Mouse (Mus musculus) forebrain, embryonic 14.5 days (tissue): ENCODE results near the gene Adipoq. TPM values are rescaled to one million over a fixed set of nuclear protein-coding genes. Genes with fewer than 3 reads are reported as not detected.

Experiments used
- ATAC-seq: fragments of 200-750 bp; cut with Nextera tagmentation; 2 replicates; pipeline ENCODE4 v1.8.0; 2017; ENCODE audit warnings: mild to moderate bottlenecking, moderate library complexity
- DNase-seq: peaks from one replicate; pipeline ENCODE4 v3.0.0-alpha.2; 2015; ENCODE audit warnings: low spot score
- H3K27ac ChIP-seq: fragments of 300-500 bp; sonication (generic); 2 replicates; pipeline ENCODE4 v1.5.1; 2014; ENCODE audit warnings: low read depth, mild to moderate bottlenecking, control low read depth, low read length, moderate library complexity
- H3K27me3 ChIP-seq: fragments of 300-500 bp; sonication (generic); replicated peaks from 2 replicates; pipeline ENCODE4 v1.6.1; 2014; ENCODE audit warnings: low read length, control low read depth, mixed read lengths; ENCODE audit not compliant: control insufficient read depth, insufficient read depth
- H3K36me3 ChIP-seq: fragments of 300-500 bp; sonication (generic); 2 replicates; pipeline ENCODE4 v1.6.1; 2014; ENCODE audit warnings: low read length, control low read depth; ENCODE audit not compliant: control insufficient read depth, insufficient read depth
- H3K4me1 ChIP-seq: fragments of 300-500 bp; sonication (generic); 2 replicates; pipeline ENCODE4 v1.6.1; 2014; ENCODE audit warnings: antibody characterized with exemption, low read length, control low read depth; ENCODE audit not compliant: control insufficient read depth, insufficient read depth
- H3K4me2 ChIP-seq: fragments of 300-500 bp; sonication (generic); 2 replicates; pipeline ENCODE4 v1.6.1; 2014; ENCODE audit warnings: mild to moderate bottlenecking, control low read depth, low read length
- H3K4me3 ChIP-seq: fragments of 300-500 bp; sonication (generic); 2 replicates; pipeline ENCODE4 v1.5.1; 2014; ENCODE audit warnings: low read depth, low read length, control low read depth
- H3K9ac ChIP-seq: fragments of 300-500 bp; sonication (generic); 2 replicates; pipeline ENCODE4 v1.6.1; 2014; ENCODE audit warnings: mild to moderate bottlenecking, low read length, control low read depth, moderate library complexity
- H3K9me3 ChIP-seq: fragments of 300-500 bp; sonication (generic); replicated peaks from 2 replicates; pipeline ENCODE4 v1.6.1; 2016; ENCODE audit warnings: low read length, control low read depth, mixed read lengths; ENCODE audit not compliant: control insufficient read depth
- WGBS: fragments of 180-500 bp; shearing (Covaris S2); extraction: QIAGEN DNeasy Blood & Tissue Kit; methylation state at CpG from one replicate; pipeline ENCODE4 v1.1.7; 2014; 5-methylcytosine and 5-hydroxymethylcytosine counted together
- polyA plus RNA-seq: library from polyadenylated mRNA; unstranded; fragments of >200 nt; fragmentation: Nextera tagmentation; extraction: Ambion mirVana; gene quantifications from 2 replicates; pipeline ENCODE4 v1.2.1, GENCODE M21; 2014

Gene Adipoq
- polyA plus RNA-seq, 1 experiment from 2014 or later: not detected

DNA sequence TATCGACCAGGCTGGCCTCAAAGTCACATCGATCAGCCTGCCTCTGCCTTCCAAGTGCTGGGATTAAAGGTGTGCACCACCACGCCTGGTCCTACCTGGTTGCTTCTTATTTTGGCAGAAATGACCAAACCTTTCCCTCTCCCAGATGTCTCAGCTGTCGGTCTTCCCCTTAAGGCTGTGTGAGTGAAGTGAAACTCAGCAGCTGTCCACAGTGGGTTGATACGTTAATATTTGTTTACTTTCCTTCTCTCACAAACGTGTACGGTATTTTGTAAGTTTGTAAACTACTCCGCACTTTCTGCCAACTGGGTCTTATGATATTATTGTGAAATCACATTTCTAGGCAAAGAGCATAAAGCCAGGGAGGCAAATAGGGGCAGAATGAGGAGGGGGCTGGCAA, 3.1 kb downstream of the Adipoq start:
- no peak overlapping the region for H3K4me2 ChIP-seq
- no peaks in the 10 kb centered on the region for H3K36me3 ChIP-seq
- no peak overlapping the region for H3K4me3 ChIP-seq
- H3K27ac ChIP-seq: no peak overlapping the region
- no peak overlapping the region for H3K9ac ChIP-seq
- no peaks in the 10 kb centered on the region for H3K27me3 ChIP-seq
- H3K4me1 ChIP-seq: no peaks in the 10 kb centered on the region
- WGBS: 89% methylated on average over 8 of the region's 8 CpGs
- DNase-seq (no peak), ATAC-seq (no peak)
- no peaks in the 10 kb centered on the region for H3K9me3 ChIP-seq

DNA sequence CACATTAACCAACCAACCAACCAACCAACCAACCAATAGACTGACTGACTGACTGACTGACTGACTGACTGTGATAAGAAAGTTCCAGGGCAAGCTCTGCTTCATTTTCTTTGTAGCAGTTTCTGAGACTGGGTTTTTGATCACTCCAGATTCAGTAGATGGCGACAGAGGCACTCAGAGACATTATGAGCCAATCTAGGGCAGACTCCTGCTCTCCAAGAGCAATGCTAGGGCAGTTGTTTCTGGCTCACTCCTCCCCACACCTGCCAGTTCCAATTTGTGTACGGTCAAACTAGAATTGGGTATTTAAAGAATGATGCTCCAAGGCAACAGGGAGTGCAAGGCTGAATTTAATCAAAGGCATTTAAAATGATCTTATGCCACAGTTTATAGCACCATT, 5.1 kb downstream of the Adipoq start:
- DNase-seq (peak; percentile 51), ATAC-seq (no peak)
- H3K4me2 ChIP-seq: no peak overlapping the region
- no peak overlapping the region for H3K4me3 ChIP-seq
- no peaks in the 10 kb centered on the region for H3K4me1 ChIP-seq
- no peaks in the 10 kb centered on the region for H3K27me3 ChIP-seq
- no peak overlapping the region for H3K27ac ChIP-seq
- 31% methylated on average over 2 of the region's 2 CpGs for WGBS
- no peaks in the 10 kb centered on the region for H3K9me3 ChIP-seq
- H3K36me3 ChIP-seq: no peaks in the 10 kb centered on the region
- no peak overlapping the region for H3K9ac ChIP-seq

DNA sequence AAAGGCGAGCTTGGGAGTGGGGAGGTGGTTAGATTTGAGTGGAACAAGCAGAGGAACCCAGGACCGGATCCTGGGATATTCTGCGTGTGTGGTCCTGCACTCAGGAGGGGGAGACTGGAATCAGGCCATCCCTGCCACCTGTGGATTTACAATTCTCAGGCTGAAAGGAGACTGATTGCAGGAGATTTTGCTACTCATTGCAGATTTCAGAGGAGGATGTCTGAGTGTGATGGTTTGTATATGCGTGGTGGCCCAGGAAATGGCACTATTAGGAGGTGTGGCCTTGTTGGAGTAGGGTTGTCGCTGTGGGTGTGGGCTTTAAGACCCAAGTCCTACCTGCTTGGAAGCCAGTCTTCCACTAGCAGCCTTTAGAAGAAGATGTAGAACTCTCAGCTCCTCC, 7.9 kb downstream of the Adipoq start:
- no peak overlapping the region for H3K9ac ChIP-seq
- no peaks in the 10 kb centered on the region for H3K27me3 ChIP-seq
- no peaks in the 10 kb centered on the region for H3K36me3 ChIP-seq
- no peaks in the 10 kb centered on the region for H3K9me3 ChIP-seq
- H3K27ac ChIP-seq: no peak overlapping the region
- ATAC-seq: no peak
- no peak overlapping the region for H3K4me2 ChIP-seq
- 86% methylated on average over 5 of the region's 5 CpGs for WGBS
- H3K4me3 ChIP-seq: no peak overlapping the region
- no peaks in the 10 kb centered on the region for H3K4me1 ChIP-seq
- no peak for DNase-seq

DNA sequence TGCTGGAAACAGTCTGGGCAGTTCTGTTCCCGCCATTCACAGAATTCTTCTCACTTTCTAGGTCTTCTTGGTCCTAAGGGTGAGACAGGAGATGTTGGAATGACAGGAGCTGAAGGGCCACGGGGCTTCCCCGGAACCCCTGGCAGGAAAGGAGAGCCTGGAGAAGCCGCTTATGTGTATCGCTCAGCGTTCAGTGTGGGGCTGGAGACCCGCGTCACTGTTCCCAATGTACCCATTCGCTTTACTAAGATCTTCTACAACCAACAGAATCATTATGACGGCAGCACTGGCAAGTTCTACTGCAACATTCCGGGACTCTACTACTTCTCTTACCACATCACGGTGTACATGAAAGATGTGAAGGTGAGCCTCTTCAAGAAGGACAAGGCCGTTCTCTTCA, 10.7 kb downstream of the Adipoq start:
- H3K27ac ChIP-seq: no peak overlapping the region
- no peaks in the 10 kb centered on the region for H3K27me3 ChIP-seq
- no peaks in the 10 kb centered on the region for H3K4me1 ChIP-seq
- no peak overlapping the region for H3K9ac ChIP-seq
- no peak overlapping the region for H3K4me2 ChIP-seq
- no peak for DNase-seq
- H3K4me3 ChIP-seq: no peak overlapping the region
- H3K36me3 ChIP-seq: no peaks in the 10 kb centered on the region
- H3K9me3 ChIP-seq: no peaks in the 10 kb centered on the region
- 93% methylated on average over 13 of the region's 13 CpGs for WGBS
- no peak for ATAC-seq

DNA sequence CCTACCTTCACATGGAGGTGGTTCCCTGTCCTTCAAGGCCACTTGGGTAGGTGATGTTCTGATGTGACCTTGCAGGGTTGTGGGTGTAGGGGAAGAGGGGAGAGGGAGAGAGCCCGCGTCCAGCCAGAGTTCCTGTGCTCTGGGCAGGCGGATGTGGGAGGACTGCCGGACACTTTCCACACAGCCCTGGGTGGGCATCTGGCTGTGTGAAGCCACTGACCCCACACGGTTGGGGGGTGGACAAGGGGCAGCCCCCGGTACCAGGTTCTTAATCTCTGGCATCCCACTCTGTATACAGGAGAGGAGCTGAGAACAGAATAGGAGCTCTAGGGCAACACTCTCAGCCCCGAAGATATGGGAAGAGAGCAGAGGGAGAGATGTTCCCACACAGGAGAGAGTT, 12.0 kb downstream of the Adipoq start:
- Histone ChIP-seq H3K9ac (no peak overlapping the region), H3K4me3 (no peak overlapping the region), H3K36me3 (no peaks in the 10 kb centered on the region), H3K27me3 (no peaks in the 10 kb centered on the region), H3K9me3 (no peaks in the 10 kb centered on the region), H3K27ac (no peak overlapping the region), H3K4me2 (no peak overlapping the region), H3K4me1 (no peaks in the 10 kb centered on the region)
- DNase-seq (no peak), ATAC-seq (no peak)
- WGBS: 87% methylated on average over 7 of the region's 7 CpGs

DNA sequence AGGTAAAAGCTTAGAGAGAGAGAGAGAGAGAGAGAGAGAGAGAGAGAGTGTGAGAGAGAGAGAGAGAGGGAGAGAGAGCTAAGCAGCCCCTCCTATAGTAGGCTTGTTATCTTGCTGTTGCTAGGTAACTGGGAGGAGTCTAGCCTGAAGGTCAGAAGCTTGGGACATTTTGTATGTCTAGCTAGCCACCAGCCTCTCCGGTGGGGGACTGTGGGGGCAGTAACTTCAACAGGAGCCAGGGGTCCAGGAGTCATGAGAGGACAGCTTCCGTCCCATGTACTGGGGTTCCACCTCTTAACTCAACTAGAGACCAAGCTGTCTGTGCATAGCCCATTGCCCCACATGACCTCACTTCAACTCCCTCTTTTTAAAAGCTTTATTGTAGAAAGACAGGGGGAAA, 12.6 kb downstream of the Adipoq start:
- 72% methylated on average over 2 of the region's 2 CpGs for WGBS
- Histone ChIP-seq H3K27ac (no peak overlapping the region), H3K4me3 (no peak overlapping the region), H3K9ac (no peak overlapping the region), H3K36me3 (no peaks in the 10 kb centered on the region), H3K9me3 (no peaks in the 10 kb centered on the region), H3K27me3 (no peaks in the 10 kb centered on the region), H3K4me1 (no peaks in the 10 kb centered on the region), H3K4me2 (no peak overlapping the region)
- no peak for DNase-seq
- ATAC-seq: no peak

DNA sequence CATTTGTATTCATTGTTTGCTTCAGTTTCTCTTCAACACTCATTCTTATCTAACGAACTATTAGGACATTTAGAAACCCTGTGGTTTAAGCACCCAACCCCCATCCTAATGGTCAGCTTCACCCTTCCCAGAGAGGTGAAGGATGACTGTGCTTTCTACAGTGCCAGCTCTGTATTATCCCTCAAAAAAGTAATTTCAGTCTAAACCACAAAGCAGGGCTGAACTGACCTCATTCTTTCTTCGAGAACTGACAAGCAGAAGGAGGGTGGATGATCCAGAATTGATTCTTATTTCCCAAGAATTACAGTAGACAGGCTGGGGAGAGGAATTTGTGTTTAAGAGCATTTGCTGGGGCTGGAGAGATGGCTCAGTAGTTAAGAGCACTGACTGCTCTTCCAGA, 13.4 kb downstream of the Adipoq start:
- no peak overlapping the region for H3K4me3 ChIP-seq
- H3K27ac ChIP-seq: no peak overlapping the region
- no peak overlapping the region for H3K9ac ChIP-seq
- DNase-seq (no peak), ATAC-seq (no peak)
- H3K27me3 ChIP-seq: no peaks in the 10 kb centered on the region
- H3K36me3 ChIP-seq: no peaks in the 10 kb centered on the region
- H3K4me1 ChIP-seq: no peaks in the 10 kb centered on the region
- 53% methylated on average over 2 of the region's 2 CpGs for WGBS
- no peaks in the 10 kb centered on the region for H3K9me3 ChIP-seq
- H3K4me2 ChIP-seq: no peak overlapping the region

DNA sequence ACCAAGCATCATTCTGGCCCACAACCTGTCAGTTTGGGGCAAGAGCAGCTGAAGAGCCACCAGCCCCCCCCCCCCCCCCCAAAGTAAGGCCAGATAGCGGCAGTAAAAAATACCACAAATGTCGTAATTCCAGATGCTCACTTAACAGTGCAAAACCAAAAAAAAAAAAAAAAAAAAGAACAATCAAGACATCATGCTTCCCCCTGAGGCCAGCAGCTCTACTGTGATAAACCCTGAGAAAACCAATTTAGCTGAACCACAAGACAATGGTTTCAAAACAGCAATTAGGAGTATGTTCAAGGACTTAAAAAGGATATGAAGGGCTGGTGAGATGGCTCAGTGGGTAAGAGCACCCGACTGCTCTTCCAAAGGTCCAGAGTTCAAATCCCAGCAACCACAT, 15.8 kb downstream of the Adipoq start:
- H3K9me3 ChIP-seq: no peaks in the 10 kb centered on the region
- no peaks in the 10 kb centered on the region for H3K36me3 ChIP-seq
- H3K27ac ChIP-seq: no peak overlapping the region
- ATAC-seq (no peak), DNase-seq (no peak)
- H3K27me3 ChIP-seq: no peaks in the 10 kb centered on the region
- no peaks in the 10 kb centered on the region for H3K4me1 ChIP-seq
- no peak overlapping the region for H3K9ac ChIP-seq
- no peak overlapping the region for H3K4me2 ChIP-seq
- 91% methylated on average over 3 of the region's 3 CpGs for WGBS
- H3K4me3 ChIP-seq: no peak overlapping the region

DNA sequence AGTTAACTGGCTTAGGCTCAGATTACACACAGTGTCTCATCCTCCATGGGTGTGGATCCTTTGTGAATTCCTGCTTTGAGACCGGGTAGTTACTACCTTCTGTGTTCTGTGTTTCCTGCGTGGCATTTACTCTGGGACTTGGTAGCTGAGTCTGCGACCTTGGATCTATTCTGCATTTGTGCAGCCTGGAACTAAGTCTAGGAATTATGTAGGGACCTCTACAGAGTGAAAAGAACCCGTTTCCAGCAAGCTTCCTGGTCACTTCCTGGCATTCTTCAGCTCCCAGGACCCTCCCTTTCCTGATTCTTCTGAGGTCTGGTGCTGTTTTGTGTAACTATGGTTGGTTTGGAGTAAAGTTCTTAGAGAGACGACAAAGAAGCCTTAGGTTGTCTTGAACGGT, 18.1 kb downstream of the Adipoq start:
- DNase-seq (no peak), ATAC-seq (no peak)
- Histone ChIP-seq H3K27ac (no peak overlapping the region), H3K4me3 (no peak overlapping the region), H3K4me1 (no peaks in the 10 kb centered on the region), H3K9ac (no peak overlapping the region), H3K9me3 (no peaks in the 10 kb centered on the region), H3K27me3 (no peaks in the 10 kb centered on the region), H3K36me3 (no peaks in the 10 kb centered on the region), H3K4me2 (no peak overlapping the region)
- 73% methylated on average over 6 of the region's 6 CpGs for WGBS

DNA sequence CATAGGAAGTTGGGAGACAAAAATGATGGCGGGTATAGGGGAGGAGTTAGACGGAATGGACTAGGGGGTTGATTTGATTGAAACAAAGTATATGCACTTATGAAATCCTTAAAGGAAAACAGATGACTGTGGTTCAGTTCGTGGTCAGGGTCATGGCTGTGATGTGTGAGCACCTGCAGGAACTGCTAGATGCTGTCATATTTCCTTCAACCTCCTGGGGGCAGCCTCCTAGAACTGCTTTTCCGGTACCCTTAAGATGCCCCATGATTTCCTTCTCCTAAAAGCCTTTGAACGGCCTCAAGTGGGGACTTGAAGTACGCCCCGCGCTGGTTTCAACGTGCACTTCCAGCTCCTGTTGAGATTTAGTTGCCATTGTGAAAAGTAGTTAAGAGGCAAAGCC, 19.1 kb downstream of the Adipoq start:
- ATAC-seq (no peak), DNase-seq (peak; percentile 2)
- Histone ChIP-seq H3K4me3 (no peak overlapping the region), H3K9ac (no peak overlapping the region), H3K4me1 (no peaks in the 10 kb centered on the region), H3K27ac (no peak overlapping the region), H3K9me3 (no peaks in the 10 kb centered on the region), H3K36me3 (no peaks in the 10 kb centered on the region), H3K27me3 (no peaks in the 10 kb centered on the region), H3K4me2 (no peak overlapping the region)
- 48% methylated on average over 9 of the region's 9 CpGs for WGBS
